Comparison of ENCODE assay signal across 31 mouse cellular contexts in genomic region chr17:45682843-45683242, GRCm38 (mm10). TPM values are rescaled to one million over a fixed set of nuclear protein-coding genes. Genes with fewer than 3 reads are reported as not detected.
DNase-seq lines count a peak whose midpoint lies in the region; ATAC-seq and TF ChIP-seq lines count a peak whose summit lies in the region.
"Had no signal": no experiment of that assay in that cellular context is flagged by ENCODE, and none has a peak within 500 bp of the region (broad histone marks: within the 10 kb centered on the region; RNA-seq: fewer than 3 reads in every experiment).

No protein-coding gene starts in this region.

- 53% methylated on average over 4 of the region's 4 CpGs for WGBS in stomach, postnatal 0 days

- H3K4me2 ChIP-seq in stomach, postnatal 0 days (replicated peaks; ENCODE audit: low read depth), result no peak overlapping the region
- H3K4me2 ChIP-seq: embryonic facial prominence, embryonic 13.5 days; embryonic facial prominence, embryonic 15.5 days; forebrain, embryonic 12.5 days had no signal

- no peaks in the 10 kb centered on the region for H3K9me3 ChIP-seq in stomach, postnatal 0 days (ENCODE audit: control insufficient read depth, low read length)
- H3K9me3 ChIP-seq: embryonic facial prominence, embryonic 13.5 days; embryonic facial prominence, embryonic 15.5 days; forebrain, embryonic 10.5 days; forebrain, embryonic 12.5 days; G1E had no signal

- TF ChIP-seq CTCF in gastrocnemius, adult 2 months (IDR thresholded peaks at IDR 0.05), result no peak
- no peak for TF ChIP-seq CTCF in stomach, postnatal 0 days (IDR thresholded peaks at IDR 0.05; ENCODE audit: low read depth)

- H3K27ac ChIP-seq in gastrocnemius, adult 2 months, result 0 out of 2 replicates have a peak overlapping the region, but pooled peaks have one; percentile 10
- no peak overlapping the region for H3K27ac ChIP-seq in stomach, postnatal 0 days (replicated peaks)
- H3K27ac ChIP-seq: embryonic facial prominence, embryonic 13.5 days; embryonic facial prominence, embryonic 15.5 days; forebrain, embryonic 10.5 days; forebrain, embryonic 12.5 days had no signal

- peaks cover 5% of the 10 kb centered on the region; the same call in 1 of the 2 replicates for H3K36me3 ChIP-seq in stomach, postnatal 0 days (ENCODE audit: control insufficient read depth, insufficient read depth, low read length)

- H3K9ac ChIP-seq in stomach, postnatal 0 days (ENCODE audit: low read length), result no peak overlapping the region
- H3K9ac ChIP-seq: embryonic facial prominence, embryonic 13.5 days; embryonic facial prominence, embryonic 15.5 days; forebrain, embryonic 12.5 days had no signal

- H3K4me3 ChIP-seq in gastrocnemius, adult 2 months, result no peak overlapping the region
- no peak overlapping the region for H3K4me3 ChIP-seq in stomach, postnatal 0 days (ENCODE audit: low read depth, low read length)
- H3K4me3 ChIP-seq: embryonic facial prominence, embryonic 13.5 days; embryonic facial prominence, embryonic 15.5 days; erythroblast, embryonic 14.5 days; forebrain, embryonic 10.5 days; forebrain, embryonic 12.5 days had no signal

- peak; percentile 58 for ATAC-seq in stomach, postnatal 0 days (ENCODE audit: low FRiP score, low TSS enrichment)
- ATAC-seq: CD4-positive, CD25-positive, alpha-beta regulatory T cell, adult 4 months; forebrain, embryonic 14.5 days; Patski had no signal

- DNase-seq in gastrocnemius, adult 2 months, result no peak
- DNase-seq in gastrocnemius, adult 18-20 months (ENCODE audit: low spot score), result no peak
- DNase-seq in lung, postnatal 25 days (ENCODE audit: low spot score), result peak; percentile 39
- no peak for DNase-seq in lung, postnatal 14 days
- DNase-seq in ZHBTc4 (ENCODE audit: low read depth, low spot score), result peak; percentile 42
- DNase-seq in stomach, postnatal 0 days (ENCODE audit: low spot score), result no peak
- no peak for DNase-seq in left cerebral cortex, postnatal 36 days (ENCODE audit: low spot score in 2 of 2)
- DNase-seq: adrenal gland, adult 2 months; adrenal gland, postnatal 10 days; adrenal gland, postnatal 25 days; B cell, adult 2 months; cerebellum, adult 11 months; cerebellum, adult 18-20 months; cerebellum, adult 8-10 months; cerebellum, adult 9-11 months; cerebellum, postnatal 14 days; cerebellum, postnatal 36 days; embryo, embryonic 11 days had no signal

- H3K27me3 ChIP-seq in stomach, postnatal 0 days (ENCODE audit: control insufficient read depth, insufficient read depth, low read length), result no peaks in the 10 kb centered on the region
- H3K27me3 ChIP-seq: CH12.LX; embryonic facial prominence, embryonic 13.5 days; embryonic facial prominence, embryonic 15.5 days; forebrain, embryonic 12.5 days; Patski had no signal

- TF ChIP-seq EP300 in stomach, postnatal 0 days (optimal IDR thresholded peaks at IDR 0.05), result no peak

- intact Hi-C loops in gastrocnemius, adult 2 months (cut with DNase I), result no loop called here
- intact Hi-C loops in left cerebral cortex, postnatal 36 days (cut with DNase I), result no loop called here

- peaks cover 4% of the 10 kb centered on the region for H3K4me1 ChIP-seq in stomach, postnatal 0 days (replicated peaks; ENCODE audit: control insufficient read depth, insufficient read depth)

RNA-seq across cellular contexts. Expression of gene Mrpl14, which starts 3.3 kb away (rescaled TPM):
- 100 to 1,000 TPM in 1 of 2 experiments, 10 to 100 TPM in 1; 99.5 to 139 TPM for total RNA-seq in gastrocnemius, adult 2 months (2021)
- 100 to 1,000 TPM; 119 to 165 TPM for total RNA-seq in gastrocnemius, adult 18-20 months (2021)
- polyA plus RNA-seq in stomach, postnatal 0 days (2015; fragmentation: Nextera tagmentation; extraction: Ambion mirVana), result 163 TPM in 2 replicates
- total RNA-seq in left cerebral cortex, postnatal 36 days (2021), result 10 to 100 TPM; 38.3 to 47.5 TPM

RNA-seq across cellular contexts. Expression of gene Tmem63b, which starts 3.9 kb away (rescaled TPM):
- 10 to 100 TPM; 66.5 to 81.6 TPM for total RNA-seq in gastrocnemius, adult 2 months (2021)
- total RNA-seq in gastrocnemius, adult 18-20 months (2021), result 10 to 100 TPM; 65.0 to 70.8 TPM
- 40.9 and 45.0 TPM in 2 replicates for polyA plus RNA-seq in stomach, postnatal 0 days (2015; fragmentation: Nextera tagmentation; extraction: Ambion mirVana)
- 100 to 1,000 TPM; 177 to 186 TPM for total RNA-seq in left cerebral cortex, postnatal 36 days (2021)

RNA-seq across cellular contexts. Expression of gene Capn11, which starts 23.7 kb away (rescaled TPM):
- under 1 TPM; 0.59 to 0.98 TPM for total RNA-seq in gastrocnemius, adult 2 months (2021)
- total RNA-seq in gastrocnemius, adult 18-20 months (2021), result under 1 TPM; 0.21 to 0.66 TPM
- polyA plus RNA-seq in stomach, postnatal 0 days (2015; fragmentation: Nextera tagmentation; extraction: Ambion mirVana), result 0.06 TPM in 2 replicates
- total RNA-seq in left cerebral cortex, postnatal 36 days (2021), result under 1 TPM; 0.12 to 0.66 TPM
- total RNA-seq: CH12.LX, G1E had no signal
- polyA plus RNA-seq: adrenal gland, adult 2 months; erythroblast, embryonic 14.5 days; G1E; Patski had no signal

RNA-seq across cellular contexts. Expression of gene 1600014C23Rik, which starts 50.8 kb away (rescaled TPM):
- under 1 TPM in 1 of 2 experiments, not detected in 1; 0.50 TPM for total RNA-seq in gastrocnemius, adult 2 months (2021)
- total RNA-seq in gastrocnemius, adult 18-20 months (2021), result not detected
- not detected in 2 replicates for polyA plus RNA-seq in stomach, postnatal 0 days (2015; fragmentation: Nextera tagmentation; extraction: Ambion mirVana)
- total RNA-seq in left cerebral cortex, postnatal 36 days (2021), result not detected
- total RNA-seq: adrenal gland, adult 2 months; adrenal gland, postnatal 10 days; adrenal gland, postnatal 25 days; adrenal gland, postnatal 4 days; common myeloid progenitor, adult 5-6 weeks had no signal
- polyA plus RNA-seq: adrenal gland, adult 2 months; CD4-positive, CD25-positive, alpha-beta regulatory T cell, adult 4 months; embryonic facial prominence, embryonic 11.5 days; embryonic facial prominence, embryonic 13.5 days; embryonic facial prominence, embryonic 15.5 days; erythroblast, embryonic 14.5 days; forebrain, embryonic 10.5 days; Patski had no signal

Comparison
In these comparisons a context has a peak if more than half of its experiments do, and no peak if none do; other contexts are left out.
1. DNase-seq: peak in lung, postnatal 25 days (single experiment) and ZHBTc4 (single experiment); none in gastrocnemius, adult 2 months (single experiment), gastrocnemius, adult 18-20 months (single experiment), lung, postnatal 14 days (single experiment), stomach, postnatal 0 days (single experiment) and left cerebral cortex, postnatal 36 days (0 of 2).